Mouse (Mus musculus): ENCODE measurements around the gene Mpp6. TPM values are rescaled to one million over a fixed set of nuclear protein-coding genes. Genes with fewer than 3 reads are reported as not detected.

The Mpp6 gene
- polyA plus RNA-seq, 1 experiment from 2014 or later, result 80.8 TPM

GRCm38 (mm10) chr6:50240437-50240836, 130.4 kb downstream of the Mpp6 start:
- 58% methylated on average over 5 of the region's 5 CpGs for WGBS
- no peak for ATAC-seq (ENCODE audit: low read depth)

GRCm38 (mm10) chr6:50244126-50244525, 134.1 kb downstream of the Mpp6 start:
- H3K4me2 ChIP-seq (ENCODE audit: low read depth, low read length), result no peak overlapping the region
- no peak overlapping the region for H3K4me3 ChIP-seq (ENCODE audit: low read depth, low read length)
- no peak overlapping the region for H3K27ac ChIP-seq (replicated peaks; ENCODE audit: low read depth, low read length)
- no peaks in the 10 kb centered on the region for H3K9me3 ChIP-seq (ENCODE audit: control insufficient read depth, low read length)
- no peak for DNase-seq (ENCODE audit: low spot score)
- 86% methylated on average over 4 of the region's 4 CpGs for WGBS
- no peaks in the 10 kb centered on the region for H3K36me3 ChIP-seq (ENCODE audit: control insufficient read depth, insufficient read depth, low read length)
- no peak overlapping the region for H3K9ac ChIP-seq (ENCODE audit: low read depth, low read length)
- H3K4me1 ChIP-seq (ENCODE audit: control insufficient read depth, insufficient read depth, low read length), result no peaks in the 10 kb centered on the region
- H3K27me3 ChIP-seq (replicated peaks; ENCODE audit: control insufficient read depth, insufficient read depth, low read length), result no peaks in the 10 kb centered on the region
- ATAC-seq (ENCODE audit: low read depth), result no peak

More at GRCm38 (mm10) chr6:50240437-50240836, 130.4 kb downstream of the Mpp6 start:
- Histone ChIP-seq H3K9ac (ENCODE audit: low read depth, low read length) (no peak overlapping the region), H3K4me3 (ENCODE audit: low read depth, low read length) (no peak overlapping the region), H3K9me3 (ENCODE audit: control insufficient read depth, low read length) (no peaks in the 10 kb centered on the region), H3K4me1 (ENCODE audit: control insufficient read depth, insufficient read depth, low read length) (no peaks in the 10 kb centered on the region), H3K27ac (replicated peaks; ENCODE audit: low read depth, low read length) (no peak overlapping the region), H3K27me3 (replicated peaks; ENCODE audit: control insufficient read depth, insufficient read depth, low read length) (no peaks in the 10 kb centered on the region), H3K4me2 (ENCODE audit: low read depth, low read length) (no peak overlapping the region), H3K36me3 (ENCODE audit: control insufficient read depth, insufficient read depth, low read length) (no peaks in the 10 kb centered on the region)
- DNase-seq (ENCODE audit: low spot score), result no peak

- H3K4me2 ChIP-seq (ENCODE audit: low read depth, low read length), result no peak overlapping the region
- no peak overlapping the region for H3K27ac ChIP-seq (replicated peaks; ENCODE audit: low read depth, low read length)
- H3K9me3 ChIP-seq (ENCODE audit: control insufficient read depth, low read length), result no peaks in the 10 kb centered on the region
- DNase-seq (ENCODE audit: low spot score), result no peak
- no peak overlapping the region for H3K4me3 ChIP-seq (ENCODE audit: low read depth, low read length)
- ATAC-seq (ENCODE audit: low read depth), result no peak
- H3K27me3 ChIP-seq (replicated peaks; ENCODE audit: control insufficient read depth, insufficient read depth, low read length), result no peaks in the 10 kb centered on the region
- 79% methylated on average over 4 of the region's 4 CpGs for WGBS
- no peak overlapping the region for H3K9ac ChIP-seq (ENCODE audit: low read depth, low read length)
- H3K36me3 ChIP-seq (ENCODE audit: control insufficient read depth, insufficient read depth, low read length), result no peaks in the 10 kb centered on the region
- H3K4me1 ChIP-seq (ENCODE audit: control insufficient read depth, insufficient read depth, low read length), result no peaks in the 10 kb centered on the region
Observed at GRCm38 (mm10) chr6:50244967-50245366, 134.9 kb downstream of the Mpp6 start.

GRCm38 (mm10) chr6:50247356-50247755, 137.3 kb downstream of the Mpp6 start:
- H3K27me3 ChIP-seq (replicated peaks; ENCODE audit: control insufficient read depth, insufficient read depth, low read length), result no peaks in the 10 kb centered on the region
- no peaks in the 10 kb centered on the region for H3K36me3 ChIP-seq (ENCODE audit: control insufficient read depth, insufficient read depth, low read length)
- no peak for ATAC-seq (ENCODE audit: low read depth)
- H3K4me3 ChIP-seq (ENCODE audit: low read depth, low read length), result no peak overlapping the region
- no peak for DNase-seq (ENCODE audit: low spot score)
- H3K4me2 ChIP-seq (ENCODE audit: low read depth, low read length), result no peak overlapping the region
- no peak overlapping the region for H3K9ac ChIP-seq (ENCODE audit: low read depth, low read length)
- WGBS, result 72% methylated on average over 2 of the region's 2 CpGs
- H3K4me1 ChIP-seq (ENCODE audit: control insufficient read depth, insufficient read depth, low read length), result no peaks in the 10 kb centered on the region
- no peaks in the 10 kb centered on the region for H3K9me3 ChIP-seq (ENCODE audit: control insufficient read depth, low read length)
- no peak overlapping the region for H3K27ac ChIP-seq (replicated peaks; ENCODE audit: low read depth, low read length)

- ATAC-seq (ENCODE audit: low read depth) (no peak), DNase-seq (ENCODE audit: low spot score) (no peak)
- Histone ChIP-seq H3K36me3 (ENCODE audit: control insufficient read depth, insufficient read depth, low read length) (no peaks in the 10 kb centered on the region), H3K4me2 (ENCODE audit: low read depth, low read length) (no peak overlapping the region), H3K9ac (ENCODE audit: low read depth, low read length) (no peak overlapping the region), H3K27me3 (replicated peaks; ENCODE audit: control insufficient read depth, insufficient read depth, low read length) (no peaks in the 10 kb centered on the region), H3K4me1 (ENCODE audit: control insufficient read depth, insufficient read depth, low read length) (no peaks in the 10 kb centered on the region), H3K4me3 (ENCODE audit: low read depth, low read length) (no peak overlapping the region), H3K9me3 (ENCODE audit: control insufficient read depth, low read length) (no peaks in the 10 kb centered on the region), H3K27ac (replicated peaks; ENCODE audit: low read depth, low read length) (no peak overlapping the region)
- WGBS, result 79% methylated on average over 4 of the region's 4 CpGs
Observed at GRCm38 (mm10) chr6:50247791-50248190, 137.8 kb downstream of the Mpp6 start.

Other genes with a start within 250 kb of the Mpp6 start
- gene Gsdme, start 153.6 kb downstream of the Mpp6 start, polyA plus RNA-seq (2014; fragmentation: Nextera tagmentation; extraction: Ambion mirVana), result 33.5 and 37.9 TPM in 2 replicates